Mouse (Mus musculus) retina, embryonic 14.5 days (tissue): ENCODE results near the gene Atf4.
A peak's percentile ranks its signal among the peaks of the same experiment; 100 is the strongest.

ENCODE experiments used
- DNase-seq: peaks from one replicate; pipeline ENCODE4 v3.0.0-alpha.2; 2015; ENCODE audit warnings: low spot score

Atf4 gene

GRCm38 (mm10) chr15:80286851-80287415 is 31.9 kb downstream of the Atf4 start, which contains the start of gene Cacna1i:
Gene Cacna1i, plus strand, starts transcription at chr15:80287238.
- peak; percentile 52 for DNase-seq

GRCm38 (mm10) chr15:80288036-80288435 is 33.1 kb downstream of the Atf4 start:
- peak; percentile 35 for DNase-seq

- peak; percentile 83 for DNase-seq
These were observed 34.5 kb downstream of the Atf4 start for GRCm38 (mm10) chr15:80289436-80289835.

- DNase-seq = no peak
These were observed 42.2 kb downstream of the Atf4 start for GRCm38 (mm10) chr15:80297146-80297545.

- no peak for DNase-seq
These were observed 48.8 kb downstream of the Atf4 start for GRCm38 (mm10) chr15:80303779-80304178.

- DNase-seq = no peak
These were observed 49.2 kb downstream of the Atf4 start for GRCm38 (mm10) chr15:80304188-80304587.

GRCm38 (mm10) chr15:80306146-80306545 is 51.2 kb downstream of the Atf4 start:
- DNase-seq = no peak
